Mouse (Mus musculus) stomach, postnatal 0 days (tissue): ENCODE results near the gene Crot.

Experiments
- CTCF ChIP-seq: IDR thresholded peaks from 2 replicates; pipeline ENCODE4 v1.5.1; 2016; ENCODE audit warnings: antibody characterized with exemption, low read depth, mild to moderate bottlenecking, moderate library complexity
- EP300 ChIP-seq: optimal IDR thresholded peaks from 2 replicates; pipeline ENCODE3; 2016; ENCODE audit warnings: antibody characterized with exemption

DNA sequence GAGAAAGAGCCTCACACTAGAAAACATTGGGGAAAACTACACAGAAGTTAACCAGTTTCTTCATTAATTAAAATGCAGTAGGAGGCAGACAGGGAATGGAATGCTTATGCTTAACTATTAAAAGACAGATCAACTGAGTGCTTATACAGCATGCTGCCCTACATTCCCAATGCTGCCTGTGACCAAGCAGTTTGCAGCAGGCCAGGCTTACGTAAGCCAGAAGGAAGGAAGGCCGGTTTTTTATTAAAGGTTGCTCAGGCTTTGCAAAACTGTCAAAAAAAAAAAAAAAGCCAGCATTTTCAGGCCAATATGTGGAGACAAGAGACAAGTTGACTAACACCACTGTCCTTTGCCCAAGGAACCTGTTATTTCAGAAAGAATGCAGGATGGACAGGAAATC is 26.4 kb downstream of the Crot start:
- TF ChIP-seq CTCF (no peak), EP300 (no peak)
